Mouse (Mus musculus): ENCODE results near the gene Epha1.

DNA sequence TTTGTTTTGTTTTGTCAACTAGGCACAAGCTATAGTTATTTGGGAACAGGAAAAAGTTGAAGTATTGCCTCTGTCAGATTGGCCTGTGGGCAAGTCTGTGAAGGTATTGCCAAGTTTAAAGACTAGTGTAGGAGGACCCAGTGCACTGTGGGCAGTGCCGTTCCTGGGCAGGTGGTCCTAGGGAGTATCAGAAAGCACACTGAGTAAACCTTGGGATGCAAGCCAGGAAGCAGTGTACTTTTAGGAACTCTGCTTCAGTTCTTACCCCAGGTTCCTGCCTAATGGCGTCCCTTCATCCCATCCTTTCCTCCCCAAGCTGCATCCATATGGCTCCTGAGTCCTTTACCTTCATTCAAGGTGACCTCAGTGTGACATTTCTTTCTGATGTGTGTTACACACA is 2.1 kb upstream of the Epha1 start:
- TF ChIP-seq CTCF (IDR thresholded peaks at IDR 0.05; ENCODE audit: borderline replicate concordance, insufficient read depth, low read depth, low read length) (no peak), POLR2A (IDR thresholded peaks at IDR 0.05; ENCODE audit: borderline replicate concordance, insufficient read depth, low read length) (no peak)

All from cerebellum, adult 2 months (tissue).